Mouse (Mus musculus) neural tube, embryonic 15.5 days (tissue): ENCODE measurements around the gene Dlk2. TPM values are rescaled to one million over a fixed set of nuclear protein-coding genes. Genes with fewer than 3 reads are reported as not detected.

ENCODE experiments used
- ATAC-seq: fragments of 200-750 bp; cut with Nextera tagmentation; 2 replicates; pipeline ENCODE4 v1.8.0; 2017; ENCODE audit warnings: mild to moderate bottlenecking, moderate TSS enrichment, moderate library complexity; ENCODE audit not compliant: low FRiP score
- H3K27ac ChIP-seq: fragments of 300-500 bp; sonication (generic); replicated peaks from 2 replicates; pipeline ENCODE4 v1.5.1; 2015; ENCODE audit warnings: mild to moderate bottlenecking, inconsistent platforms
- H3K27me3 ChIP-seq: fragments of 300-500 bp; sonication (generic); replicated peaks from 2 replicates; pipeline ENCODE4 v1.6.1; 2015; ENCODE audit warnings: inconsistent platforms
- H3K36me3 ChIP-seq: fragments of 300-500 bp; sonication (generic); 2 replicates; pipeline ENCODE4 v1.6.1; 2015; ENCODE audit warnings: inconsistent platforms
- H3K4me1 ChIP-seq: fragments of 300-500 bp; sonication (generic); 2 replicates; pipeline ENCODE4 v1.6.1; 2015; ENCODE audit warnings: inconsistent platforms
- H3K4me2 ChIP-seq: fragments of 300-500 bp; sonication (generic); 2 replicates; pipeline ENCODE4 v1.6.1; 2015; ENCODE audit warnings: inconsistent platforms, mild to moderate bottlenecking, moderate library complexity
- H3K4me3 ChIP-seq: fragments of 300-500 bp; sonication (generic); replicated peaks from 2 replicates; pipeline ENCODE4 v1.5.1; 2015; ENCODE audit warnings: mild to moderate bottlenecking, inconsistent platforms
- H3K9ac ChIP-seq: fragments of 300-500 bp; sonication (generic); replicated peaks from 2 replicates; pipeline ENCODE4 v1.6.1; 2015; ENCODE audit warnings: mild to moderate bottlenecking, inconsistent platforms
- H3K9me3 ChIP-seq: fragments of 300-500 bp; sonication (generic); replicated peaks from 2 replicates; pipeline ENCODE4 v1.6.1; 2016; ENCODE audit warnings: inconsistent platforms
- WGBS: fragments of 180-500 bp; shearing (Covaris S2); methylation state at CpG from one replicate; pipeline ENCODE4 v1.1.7; 2015; ENCODE audit warnings: mixed read lengths; 5-methylcytosine and 5-hydroxymethylcytosine counted together
- polyA plus RNA-seq: library from polyadenylated mRNA; unstranded; fragments of >200 nt; fragmentation: Nextera tagmentation; extraction: Ambion mirVana; gene quantifications from 2 replicates; pipeline ENCODE4 v1.2.1, GENCODE M21; 2015

Gene Dlk2
- polyA plus RNA-seq, 1 experiment from 2014 or later: 27.4 TPM

GRCm38 (mm10) chr17:46275034-46275433, 22.2 kb upstream of the Dlk2 start:
- Histone ChIP-seq H3K36me3 (peaks cover 25% of the 10 kb centered on the region), H3K9me3 (no peaks in the 10 kb centered on the region), H3K27me3 (no peaks in the 10 kb centered on the region), H3K4me2 (no peak overlapping the region), H3K27ac (no peak overlapping the region), H3K9ac (no peak overlapping the region), H3K4me1 (0 out of 2 replicates have a peak, but pooled peaks cover 2% of the 10 kb centered on the region), H3K4me3 (no peak overlapping the region)
- 93% methylated on average over 6 of the region's 6 CpGs for WGBS
- no peak for ATAC-seq

- WGBS: 91% methylated on average over 10 of the region's 10 CpGs
- Histone ChIP-seq H3K4me1 (0 out of 2 replicates have a peak, but pooled peaks cover 2% of the 10 kb centered on the region), H3K27ac (no peak overlapping the region), H3K4me2 (no peak overlapping the region), H3K36me3 (peaks cover 25% of the 10 kb centered on the region), H3K4me3 (no peak overlapping the region), H3K9ac (no peak overlapping the region), H3K27me3 (no peaks in the 10 kb centered on the region), H3K9me3 (no peaks in the 10 kb centered on the region)
- no peak for ATAC-seq
Observed at GRCm38 (mm10) chr17:46275506-46275905, 21.7 kb upstream of the Dlk2 start.

- ATAC-seq: no peak
- Histone ChIP-seq H3K4me2 (no peak overlapping the region), H3K36me3 (peaks cover 11% of the 10 kb centered on the region), H3K4me3 (no peak overlapping the region), H3K9me3 (no peaks in the 10 kb centered on the region), H3K9ac (no peak overlapping the region), H3K27ac (no peak overlapping the region), H3K27me3 (no peaks in the 10 kb centered on the region), H3K4me1 (peaks cover 19% of the 10 kb centered on the region)
- 79% methylated on average over 4 of the region's 4 CpGs for WGBS
Observed at GRCm38 (mm10) chr17:46277586-46277985, 19.6 kb upstream of the Dlk2 start.

GRCm38 (mm10) chr17:46278011-46278765, 19.0 kb upstream of the Dlk2 start:
- H3K4me2 ChIP-seq: no peak overlapping the region
- no peak overlapping the region for H3K9ac ChIP-seq
- no peaks in the 10 kb centered on the region for H3K9me3 ChIP-seq
- 92% methylated on average over 12 of the region's 12 CpGs for WGBS
- no peaks in the 10 kb centered on the region for H3K27me3 ChIP-seq
- H3K36me3 ChIP-seq: peaks cover 11% of the 10 kb centered on the region
- no peak overlapping the region for H3K4me3 ChIP-seq
- peaks cover 21% of the 10 kb centered on the region for H3K4me1 ChIP-seq
- H3K27ac ChIP-seq: no peak overlapping the region
- no peak for ATAC-seq

DNA sequence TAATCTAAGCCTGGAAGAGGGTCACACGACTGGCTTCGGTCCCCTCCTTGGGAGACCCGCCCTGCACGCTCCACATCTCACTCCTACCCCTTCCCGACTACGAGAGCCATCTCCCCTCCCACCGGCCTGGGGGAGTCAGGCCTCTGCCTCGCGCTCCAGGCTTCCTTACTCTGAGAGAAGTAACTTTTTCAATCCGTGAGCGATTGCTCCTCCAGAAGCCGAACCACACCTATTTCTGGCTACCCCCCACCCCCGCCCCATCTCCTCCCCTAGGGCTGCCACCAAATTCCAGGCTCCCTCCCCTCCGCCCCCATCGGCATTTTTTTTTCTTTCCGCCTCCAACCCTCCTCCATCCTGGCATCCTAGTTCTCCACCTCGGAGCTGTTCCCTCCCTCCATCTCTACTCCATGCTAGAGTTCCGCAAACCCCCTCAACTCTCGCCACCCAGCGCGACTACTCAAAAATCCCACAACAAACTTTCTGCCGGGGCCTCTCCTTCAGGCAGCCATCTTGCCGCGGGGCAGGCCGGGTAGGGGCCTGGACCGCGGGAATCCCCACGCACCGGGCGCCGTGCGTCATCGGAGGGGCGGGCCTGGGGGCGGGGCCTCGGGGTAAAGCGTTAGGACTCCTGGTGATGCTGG, 14.6 kb upstream of the Dlk2 start, which contains the start of gene Tjap1:
Tjap1 (minus strand) TSS at position 544 of the 641 bp plus-strand sequence.
- ATAC-seq: peak; percentile 98
- peaks cover 11% of the 10 kb centered on the region for H3K36me3 ChIP-seq
- under 1% methylated on average over 37 of the region's 37 CpGs for WGBS
- peak within 1 kb of the TSS; percentile 97 for H3K4me2 ChIP-seq
- H3K27me3 ChIP-seq: no peaks in the 10 kb centered on the region
- H3K9ac ChIP-seq: peak within 1 kb of the TSS; percentile 62
- H3K4me3 ChIP-seq: peak within 1 kb of the TSS; percentile 59
- H3K4me1 ChIP-seq: peaks cover 23% of the 10 kb centered on the region
- peak within 1 kb of the TSS; percentile 80 for H3K27ac ChIP-seq
- no peaks in the 10 kb centered on the region for H3K9me3 ChIP-seq

DNA sequence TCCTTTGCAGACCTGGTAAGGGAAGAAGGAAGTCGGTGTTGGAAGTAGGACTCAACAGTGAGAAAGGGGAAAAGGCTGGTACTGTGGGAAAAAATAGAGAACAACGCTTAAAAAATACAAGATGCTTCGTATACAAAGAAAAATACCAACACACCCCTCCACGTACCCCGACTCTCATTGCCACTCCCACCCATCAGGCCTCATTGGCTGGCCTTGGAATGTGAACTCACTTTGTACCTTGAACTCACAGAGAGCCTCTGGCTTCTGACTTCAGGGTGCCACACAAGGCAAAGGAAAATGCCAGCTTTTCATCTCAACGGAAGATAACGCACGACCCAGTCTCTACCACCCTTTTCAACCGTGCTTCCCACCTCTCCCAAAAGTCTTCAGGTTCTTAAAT, 14.1 kb upstream of the Dlk2 start:
- WGBS: 25% methylated on average over 9 of the region's 9 CpGs
- Histone ChIP-seq H3K9ac (peak overlapping the region; percentile 62), H3K36me3 (peaks cover 8% of the 10 kb centered on the region), H3K27ac (peak overlapping the region; percentile 80), H3K9me3 (no peaks in the 10 kb centered on the region), H3K4me2 (peak overlapping the region; percentile 97), H3K27me3 (no peaks in the 10 kb centered on the region), H3K4me3 (peak overlapping the region; percentile 59), H3K4me1 (peaks cover 23% of the 10 kb centered on the region)
- ATAC-seq: peak; percentile 51; the same call in 1 of the 2 replicates

GRCm38 (mm10) chr17:46283911-46284310, 13.3 kb upstream of the Dlk2 start:
- Histone ChIP-seq H3K36me3 (peaks cover 5% of the 10 kb centered on the region; the same call in 1 of the 2 replicates), H3K9ac (no peak overlapping the region), H3K27ac (no peak overlapping the region), H3K9me3 (no peaks in the 10 kb centered on the region), H3K4me2 (no peak overlapping the region), H3K4me3 (no peak overlapping the region), H3K27me3 (no peaks in the 10 kb centered on the region), H3K4me1 (peaks cover 23% of the 10 kb centered on the region)
- ATAC-seq: no peak
- 86% methylated on average over 8 of the region's 8 CpGs for WGBS

GRCm38 (mm10) chr17:46284653-46285052, 12.6 kb upstream of the Dlk2 start:
- Histone ChIP-seq H3K9ac (no peak overlapping the region), H3K27ac (no peak overlapping the region), H3K4me2 (no peak overlapping the region), H3K4me1 (peaks cover 23% of the 10 kb centered on the region), H3K36me3 (no peaks in the 10 kb centered on the region), H3K9me3 (no peaks in the 10 kb centered on the region), H3K4me3 (no peak overlapping the region), H3K27me3 (no peaks in the 10 kb centered on the region)
- 35% methylated on average over 7 of the region's 7 CpGs for WGBS
- ATAC-seq: no peak

- 76% methylated on average over 6 of the region's 6 CpGs for WGBS
- H3K27me3 ChIP-seq: no peaks in the 10 kb centered on the region
- no peak overlapping the region for H3K4me2 ChIP-seq
- no peak overlapping the region for H3K4me3 ChIP-seq
- ATAC-seq: no peak
- H3K36me3 ChIP-seq: no peaks in the 10 kb centered on the region
- H3K9me3 ChIP-seq: no peaks in the 10 kb centered on the region
- H3K4me1 ChIP-seq: peaks cover 23% of the 10 kb centered on the region
- no peak overlapping the region for H3K9ac ChIP-seq
- H3K27ac ChIP-seq: no peak overlapping the region
Observed at GRCm38 (mm10) chr17:46285407-46285806, 11.8 kb upstream of the Dlk2 start.

DNA sequence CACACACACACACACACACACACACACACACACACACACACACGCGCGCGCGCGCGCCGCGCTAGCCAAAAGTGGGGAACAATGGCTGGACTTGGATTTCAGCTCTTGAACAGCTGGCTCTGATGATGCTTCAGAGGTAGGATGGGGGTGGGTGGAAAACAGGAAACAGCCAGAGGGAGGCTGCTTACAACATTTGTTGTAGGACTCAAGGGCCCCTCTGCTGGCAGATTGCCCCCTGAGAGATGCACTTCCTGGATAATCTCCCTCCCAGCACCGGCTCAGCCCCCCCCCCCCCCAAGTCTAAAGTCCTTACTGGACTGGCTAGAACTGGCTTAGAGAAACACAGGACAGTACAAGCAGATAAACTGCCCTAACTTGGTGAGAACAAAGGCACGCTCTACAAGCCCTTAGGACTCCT, 9.5 kb upstream of the Dlk2 start:
- 77% methylated on average over 11 of the region's 11 CpGs for WGBS
- ATAC-seq: no peak
- H3K9ac ChIP-seq: no peak overlapping the region; the same call in 1 of the 2 replicates

DNA sequence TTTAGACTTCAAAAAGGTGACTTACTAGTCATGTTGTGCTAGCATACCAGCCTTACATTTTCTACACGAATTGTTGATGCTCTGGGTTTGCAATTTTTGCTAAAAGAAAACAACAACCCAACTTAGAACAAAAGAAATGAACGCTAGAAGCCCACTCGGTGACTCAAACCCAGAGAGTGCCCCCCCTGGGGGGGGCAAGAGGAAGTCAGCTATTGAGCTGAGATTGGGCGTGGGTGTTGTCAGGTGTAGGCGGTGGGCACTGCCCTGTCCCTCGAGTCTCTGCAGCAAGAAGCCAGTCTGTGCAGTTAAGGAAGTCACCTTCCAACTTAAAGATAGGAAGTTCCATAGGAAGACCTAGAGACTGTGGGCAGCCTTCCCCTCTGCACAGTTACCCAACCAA, 620 bp upstream of the Dlk2 start:
- WGBS: 53% methylated on average over 6 of the region's 6 CpGs
- H3K4me3 ChIP-seq: peak overlapping the region; percentile 80
- peaks cover 7% of the 10 kb centered on the region; the same call in 1 of the 2 replicates for H3K36me3 ChIP-seq
- ATAC-seq: no peak
- H3K9me3 ChIP-seq: no peaks in the 10 kb centered on the region
- peak overlapping the region; percentile 89 for H3K27ac ChIP-seq
- peaks cover 39% of the 10 kb centered on the region for H3K27me3 ChIP-seq
- peak overlapping the region; percentile 92 for H3K4me2 ChIP-seq
- peaks cover 16% of the 10 kb centered on the region for H3K4me1 ChIP-seq
- no peak overlapping the region for H3K9ac ChIP-seq

More for the DNA sequence above, 9.5 kb upstream of the Dlk2 start:
- Histone ChIP-seq H3K27me3 (peaks cover 8% of the 10 kb centered on the region; the same call in 1 of the 2 replicates), H3K9me3 (no peaks in the 10 kb centered on the region), H3K36me3 (no peaks in the 10 kb centered on the region), H3K4me3 (no peak overlapping the region), H3K4me1 (peaks cover 6% of the 10 kb centered on the region), H3K4me2 (no peak overlapping the region), H3K27ac (no peak overlapping the region)

- Histone ChIP-seq H3K4me2 (peak overlapping the region; percentile 92), H3K4me1 (peaks cover 16% of the 10 kb centered on the region), H3K4me3 (peak overlapping the region; percentile 80), H3K9me3 (no peaks in the 10 kb centered on the region), H3K27me3 (peaks cover 37% of the 10 kb centered on the region), H3K36me3 (peaks cover 11% of the 10 kb centered on the region; the same call in 1 of the 2 replicates), H3K27ac (peak overlapping the region; percentile 89), H3K9ac (peak overlapping the region; percentile 83)
- no peak for ATAC-seq
- WGBS: 6% methylated on average over 6 of the region's 6 CpGs
Observed at GRCm38 (mm10) chr17:46297028-46297363, 225 bp upstream of the Dlk2 start.
